Mouse (Mus musculus) ES-Bruce4 (cell line): Measurements from ENCODE around the gene Rasa3. TPM values are rescaled to one million over a fixed set of nuclear protein-coding genes. Genes with fewer than 3 reads are reported as not detected.

ENCODE experiments used
- H3K27ac ChIP-seq: 2 replicates; pipeline ENCODE4 v1.5.1; 2012; ENCODE audit warnings: low read length, inconsistent platforms; ENCODE audit not compliant: insufficient read depth
- H3K27me3 ChIP-seq: 2 replicates; pipeline ENCODE4 v1.6.1; 2012; ENCODE audit warnings: mild to moderate bottlenecking, low read length, inconsistent platforms; ENCODE audit not compliant: control insufficient read depth, poor library complexity, insufficient read depth, severe bottlenecking
- H3K36me3 ChIP-seq: 2 replicates; pipeline ENCODE4 v1.6.1; 2012; ENCODE audit warnings: inconsistent platforms, mild to moderate bottlenecking, low read length, moderate library complexity; ENCODE audit not compliant: control insufficient read depth, poor library complexity, insufficient read depth, severe bottlenecking
- H3K4me1 ChIP-seq: one replicate; pipeline ENCODE4 v1.8.1; 2011; ENCODE audit warnings: low read length; ENCODE audit not compliant: control insufficient read depth, insufficient read depth
- H3K4me3 ChIP-seq: 2 replicates; pipeline ENCODE4 v1.5.1; 2011; ENCODE audit warnings: low read depth, mild to moderate bottlenecking, low read length
- H3K9ac ChIP-seq: 2 replicates; pipeline ENCODE4 v1.6.1; 2012; ENCODE audit warnings: low read depth, mild to moderate bottlenecking, inconsistent platforms; ENCODE audit not compliant: poor library complexity, severe bottlenecking
- H3K9me3 ChIP-seq: replicated peaks from 2 replicates; pipeline ENCODE4 v1.6.1; 2012; ENCODE audit warnings: mild to moderate bottlenecking, low read length, inconsistent platforms; ENCODE audit not compliant: control insufficient read depth, poor library complexity, insufficient read depth, severe bottlenecking
- CTCF ChIP-seq: IDR thresholded peaks from one replicate; pipeline ENCODE4 v1.8.1; 2011; ENCODE audit warnings: low read depth, low read length
- EP300 ChIP-seq: IDR thresholded peaks from 2 replicates; pipeline ENCODE4 v1.6.1; 2011; ENCODE audit warnings: low read depth, low read length; ENCODE audit not compliant: insufficient read depth
- POLR2A ChIP-seq: IDR thresholded peaks from one replicate; pipeline ENCODE4 v1.8.1; 2011; ENCODE audit warnings: low read length; ENCODE audit not compliant: insufficient read depth
- polyA plus RNA-seq: library from polyadenylated mRNA; stranded (reverse); fragments of >200 nt; gene quantifications from 2 replicates; pipeline ENCODE4 v1.2.4, GENCODE M21; 2011; ENCODE audit warnings: low read depth; ENCODE audit not compliant: missing spikeins, insufficient read depth, insufficient read length

Gene Rasa3
- polyA plus RNA-seq, 1 experiment: 14.5 TPM

DNA sequence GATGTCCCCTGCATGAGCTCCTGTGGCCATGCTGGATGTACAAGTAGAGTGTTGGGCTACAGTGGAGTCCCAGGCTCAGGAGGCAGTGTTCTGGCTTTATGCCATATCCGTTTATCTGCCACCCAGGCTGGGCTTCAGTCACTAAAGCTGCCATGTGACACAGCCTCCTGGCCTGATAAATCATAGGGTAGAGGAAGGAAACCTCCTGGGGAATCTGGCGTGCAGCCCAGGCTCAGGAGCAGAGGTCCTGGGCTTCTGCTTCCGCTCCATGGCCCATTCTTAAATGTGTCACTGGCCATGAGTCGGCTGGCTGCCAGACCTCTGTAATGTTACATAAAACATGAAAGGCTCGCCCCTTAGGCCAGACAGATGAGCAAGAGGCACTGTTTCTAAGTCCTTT lies 146.5 kb downstream of the Rasa3 start:
- H3K36me3 ChIP-seq: no peaks in the 10 kb centered on the region
- no peaks in the 10 kb centered on the region for H3K9me3 ChIP-seq
- no peak overlapping the region for H3K4me3 ChIP-seq
- no peak overlapping the region for H3K27ac ChIP-seq
- H3K4me1 ChIP-seq: no peaks in the 10 kb centered on the region
- TF ChIP-seq EP300: no peak
- TF ChIP-seq POLR2A: no peak
- no peak for TF ChIP-seq CTCF
- H3K9ac ChIP-seq: no peak overlapping the region
- no peaks in the 10 kb centered on the region for H3K27me3 ChIP-seq

DNA sequence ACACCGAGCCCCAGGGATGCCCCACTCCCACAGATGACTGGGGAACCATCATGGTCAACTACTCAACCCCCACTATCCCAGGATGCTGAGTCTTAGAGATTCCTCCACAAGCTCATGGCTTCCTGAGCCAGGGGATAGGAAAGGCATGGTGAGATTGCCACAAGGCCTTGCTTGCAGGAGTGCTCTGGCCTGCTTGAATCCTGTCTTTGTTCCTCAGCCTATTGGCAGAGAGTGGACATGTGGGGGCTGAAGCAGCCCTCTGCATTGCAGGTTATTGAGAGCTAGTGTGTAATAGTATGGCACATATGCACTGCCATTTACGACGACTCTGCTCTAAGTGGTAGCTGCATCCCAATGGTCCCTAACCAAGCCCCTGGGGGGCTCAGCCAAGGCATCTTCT lies 147.0 kb downstream of the Rasa3 start:
- no peak overlapping the region for H3K4me3 ChIP-seq
- H3K27ac ChIP-seq: no peak overlapping the region
- H3K9ac ChIP-seq: no peak overlapping the region
- no peaks in the 10 kb centered on the region for H3K4me1 ChIP-seq
- H3K9me3 ChIP-seq: no peaks in the 10 kb centered on the region
- no peaks in the 10 kb centered on the region for H3K27me3 ChIP-seq
- no peaks in the 10 kb centered on the region for H3K36me3 ChIP-seq
- TF ChIP-seq POLR2A (no peak), EP300 (no peak), CTCF (no peak)

GRCm38 (mm10) chr8:13529891-13530316 lies 147.5 kb downstream of the Rasa3 start:
- Histone ChIP-seq H3K27me3 (no peaks in the 10 kb centered on the region), H3K4me1 (no peaks in the 10 kb centered on the region), H3K9me3 (no peaks in the 10 kb centered on the region), H3K9ac (no peak overlapping the region), H3K27ac (no peak overlapping the region), H3K4me3 (no peak overlapping the region), H3K36me3 (no peaks in the 10 kb centered on the region)
- no peak for TF ChIP-seq EP300
- TF ChIP-seq CTCF: no peak
- TF ChIP-seq POLR2A: no peak

- TF ChIP-seq POLR2A (no peak), CTCF (no peak), EP300 (no peak)
- Histone ChIP-seq H3K4me3 (no peak overlapping the region), H3K36me3 (no peaks in the 10 kb centered on the region), H3K9ac (no peak overlapping the region), H3K27me3 (no peaks in the 10 kb centered on the region), H3K27ac (no peak overlapping the region), H3K4me1 (no peaks in the 10 kb centered on the region), H3K9me3 (no peaks in the 10 kb centered on the region)
Observed at GRCm38 (mm10) chr8:13529011-13529840, 148.2 kb downstream of the Rasa3 start.

DNA sequence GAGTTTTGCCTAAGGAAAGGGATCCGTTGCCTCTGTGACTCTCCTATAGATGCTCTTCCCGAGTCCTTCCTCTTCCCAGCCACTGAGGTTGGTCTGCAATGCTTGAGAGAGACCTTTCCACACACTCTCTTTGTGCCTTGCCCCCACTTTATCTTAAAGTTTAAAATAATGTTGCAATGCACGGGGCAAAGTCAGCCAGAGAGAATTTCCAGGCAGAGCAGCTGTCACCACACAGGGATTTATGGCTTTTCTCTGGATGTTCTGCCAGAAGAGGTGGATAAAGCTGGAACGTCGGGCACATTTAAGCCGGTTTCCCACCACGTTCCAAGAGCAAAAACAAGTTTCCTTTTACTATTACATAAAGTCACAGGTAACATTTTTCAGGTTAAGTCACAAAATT lies 156.0 kb downstream of the Rasa3 start:
- no peak overlapping the region for H3K9ac ChIP-seq
- TF ChIP-seq CTCF (no peak), EP300 (no peak), POLR2A (no peak)
- no peak overlapping the region for H3K4me3 ChIP-seq
- H3K27ac ChIP-seq: no peak overlapping the region
- H3K4me1 ChIP-seq: no peaks in the 10 kb centered on the region
- no peaks in the 10 kb centered on the region for H3K36me3 ChIP-seq
- no peaks in the 10 kb centered on the region for H3K9me3 ChIP-seq
- H3K27me3 ChIP-seq: no peaks in the 10 kb centered on the region

DNA sequence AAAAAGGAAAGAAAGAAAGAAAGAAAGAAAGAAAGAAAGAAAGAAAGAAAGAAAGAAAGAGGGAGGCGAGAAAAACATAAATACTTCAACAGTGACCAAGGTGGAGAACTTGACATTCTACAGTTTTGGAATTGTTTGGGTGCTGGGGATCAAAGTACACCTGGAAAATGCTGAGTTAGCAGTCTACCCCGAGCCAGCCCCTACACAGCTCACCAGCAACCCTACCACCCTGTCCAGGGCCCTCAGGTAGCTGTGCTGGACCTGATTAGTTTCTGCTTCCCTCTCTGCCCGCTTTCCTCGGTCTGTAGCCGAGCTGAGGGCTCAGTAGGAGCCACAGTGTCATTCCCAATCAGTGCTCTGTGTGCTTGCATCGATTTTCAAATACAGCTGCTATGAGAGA lies 157.1 kb downstream of the Rasa3 start:
- no peak for TF ChIP-seq EP300
- TF ChIP-seq CTCF: no peak
- no peak for TF ChIP-seq POLR2A
- Histone ChIP-seq H3K9me3 (no peaks in the 10 kb centered on the region), H3K36me3 (no peaks in the 10 kb centered on the region)

More for the DNA sequence above, 157.1 kb downstream of the Rasa3 start:
- Histone ChIP-seq H3K27ac (no peak overlapping the region), H3K27me3 (no peaks in the 10 kb centered on the region), H3K9ac (no peak overlapping the region), H3K4me3 (no peak overlapping the region), H3K4me1 (no peaks in the 10 kb centered on the region)
